Mouse (Mus musculus) C2C12 (cell line): ENCODE data around the gene Zc3h10.

Experiments
- CTCF ChIP-seq: IDR thresholded peaks from one replicate; pipeline ENCODE4 v1.5.1; 2011; ENCODE audit not compliant: control insufficient read depth, insufficient read depth, insufficient read length
- MAX ChIP-seq: IDR thresholded peaks from one replicate; pipeline ENCODE4 v1.6.1; 2011; ENCODE audit warnings: mild to moderate bottlenecking, control low read depth
- MYOD1 ChIP-seq: IDR thresholded peaks from one replicate; pipeline ENCODE4 v1.6.1; 2011; ENCODE audit warnings: low read depth; ENCODE audit not compliant: control insufficient read depth, insufficient read length
- USF1 ChIP-seq: IDR thresholded peaks from one replicate; pipeline ENCODE4 v1.6.1; 2011; ENCODE audit warnings: low read depth, mild to moderate bottlenecking, control low read depth, moderate library complexity

- TF ChIP-seq CTCF, result no peak
- no peak for TF ChIP-seq USF1
- no peak for TF ChIP-seq MAX
- no peak for TF ChIP-seq MYOD1
Observed at GRCm38 (mm10) chr10:128586546-128586945, 39.0 kb upstream of the Zc3h10 start.
